Mouse (Mus musculus): ENCODE measurements at regions not wholly inside any gene's neighbourhood (a gene's known extent, or its start where the extent isn't known, plus 50 kb on each side); places are given as distances from the start of the nearest gene placed in this dataset.

- WGBS = 45% methylated on average over 13 of the region's 13 CpGs
- no peak overlapping the region for H3K4me3 ChIP-seq (ENCODE audit: low read depth, low read length)
- no peaks in the 10 kb centered on the region for H3K27me3 ChIP-seq (ENCODE audit: control insufficient read depth, insufficient read depth, low read length)
- no peak overlapping the region for H3K9ac ChIP-seq (replicated peaks; ENCODE audit: low read depth, low read length)
- DNase-seq (ENCODE audit: low spot score) = peak; percentile 69
- H3K4me2 ChIP-seq (ENCODE audit: low read depth, low read length) = no peak overlapping the region
- H3K9me3 ChIP-seq (replicated peaks; ENCODE audit: control insufficient read depth, low read length) = no peaks in the 10 kb centered on the region
- H3K4me1 ChIP-seq (ENCODE audit: control insufficient read depth, insufficient read depth) = 0 out of 2 replicates have a peak, but pooled peaks cover 8% of the 10 kb centered on the region
- no peaks in the 10 kb centered on the region for H3K36me3 ChIP-seq (replicated peaks; ENCODE audit: control insufficient read depth, insufficient read depth, low read length)
- TF ChIP-seq EP300 (IDR thresholded peaks at IDR 0.05; ENCODE audit: low read depth) (no peak), CTCF (IDR thresholded peaks at IDR 0.05; ENCODE audit: low read depth) (no peak)
- peak; percentile 63 for ATAC-seq (ENCODE audit: insufficient read depth, low read depth)
- H3K27ac ChIP-seq (ENCODE audit: low read depth) = no peak overlapping the region
These were observed 65.2 kb upstream of the Nr4a3 start for GRCm38 (mm10) chr4:47979579-47980313.

Data from heart, postnatal 0 days (tissue).